Mouse (Mus musculus) cerebellum, adult 8-10 months (tissue): ENCODE measurements at regions not wholly inside any gene's neighbourhood (a gene's known extent, or its start where the extent isn't known, plus 50 kb on each side); places are given as distances from the start of the nearest gene placed in this dataset.

Experiments used
- DNase-seq: peaks from one replicate; pipeline ENCODE4 v3.0.0; 2022

DNA sequence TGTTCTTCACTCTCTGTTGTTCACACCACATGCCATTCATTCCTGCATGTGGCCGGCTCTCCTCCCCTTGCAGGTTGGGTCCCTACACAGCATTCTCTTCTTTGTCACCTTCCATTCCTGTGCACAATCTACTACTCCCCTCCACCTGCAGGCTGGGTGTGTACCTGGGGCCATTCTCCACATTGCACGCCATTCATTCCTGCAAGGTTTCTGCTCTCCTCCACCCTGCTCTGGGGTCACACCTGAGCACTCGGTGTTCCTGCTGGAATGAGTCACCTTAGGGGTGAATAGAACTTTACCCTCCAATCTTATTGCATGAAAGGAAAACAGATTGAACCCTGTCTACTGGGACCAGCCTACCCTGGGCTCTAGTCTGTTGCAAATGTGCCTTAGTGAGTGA lies 72.7 kb upstream of the Id2 start:
- DNase-seq, result no peak

DNA sequence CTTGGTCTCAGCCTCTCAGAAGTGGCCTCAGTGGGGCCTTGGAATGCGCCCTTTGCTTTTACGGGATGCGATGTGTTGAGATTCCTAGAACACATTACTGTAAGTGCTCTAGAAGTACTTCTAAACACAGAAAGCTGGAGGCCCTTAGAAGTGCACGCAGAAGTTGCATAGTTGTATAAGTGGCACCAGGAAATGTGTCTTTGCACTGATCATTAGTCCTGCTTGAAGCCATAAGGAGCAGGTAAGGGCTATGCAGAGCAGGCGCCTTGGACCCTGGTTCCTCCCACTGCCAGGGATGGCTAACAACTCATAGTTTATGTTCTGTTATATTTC lies 71.2 kb upstream of the Id2 start:
- no peak for DNase-seq

DNA sequence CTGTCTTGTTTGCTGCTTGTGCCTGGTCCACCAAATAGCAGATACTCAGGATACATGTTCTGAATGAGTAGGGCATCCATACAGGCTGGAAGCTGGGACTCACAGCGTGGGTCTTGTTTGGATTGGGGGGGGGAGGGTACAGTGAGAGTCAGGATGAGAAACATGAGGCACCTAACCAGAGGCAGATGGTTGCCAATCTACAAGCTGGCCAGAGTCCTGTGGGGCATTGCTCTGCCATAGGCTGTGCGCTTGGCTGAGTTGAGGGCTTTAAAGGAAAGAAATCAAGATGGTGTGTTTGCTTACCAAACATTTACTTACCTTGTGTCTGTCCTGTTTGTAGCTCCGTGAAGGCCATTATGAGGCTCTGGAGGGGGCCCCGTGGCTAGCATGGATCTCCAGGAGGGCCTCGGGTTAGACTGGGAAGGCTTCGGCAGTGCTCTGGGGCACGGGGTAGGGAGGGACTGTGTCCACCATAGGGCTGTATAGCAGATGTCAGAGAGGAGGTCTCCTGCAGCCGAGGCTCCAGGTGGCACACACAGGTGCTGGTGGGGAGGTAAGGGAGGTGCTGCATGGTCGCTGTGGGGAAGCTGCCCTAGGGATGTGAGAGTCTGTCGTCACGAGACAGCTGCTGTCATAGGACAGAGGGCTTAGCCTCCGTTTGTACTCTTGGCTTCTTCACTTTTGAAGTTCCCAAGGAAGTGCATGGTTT lies 70.7 kb upstream of the Id2 start:
- DNase-seq, result no peak

DNA sequence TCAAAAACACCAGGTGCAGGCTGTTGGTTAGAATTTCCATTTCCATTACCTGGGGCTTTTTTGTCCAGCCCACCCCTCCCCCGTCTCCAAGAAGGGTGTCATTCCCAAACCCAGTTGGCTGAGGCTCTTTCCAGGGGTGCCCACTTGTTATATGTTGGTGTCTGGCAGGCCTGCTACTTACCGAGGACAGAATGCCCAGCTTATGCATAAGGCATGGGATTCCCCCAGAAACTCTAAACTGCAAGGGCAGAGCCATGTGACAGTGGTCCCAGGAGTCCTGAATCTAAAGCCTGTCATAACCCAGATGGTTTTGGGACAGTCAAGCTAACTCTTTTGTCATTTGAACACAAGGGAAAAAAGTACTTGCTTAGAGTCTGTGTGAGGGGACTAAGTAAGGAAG lies 69.6 kb upstream of the Id2 start:
- no peak for DNase-seq

DNA sequence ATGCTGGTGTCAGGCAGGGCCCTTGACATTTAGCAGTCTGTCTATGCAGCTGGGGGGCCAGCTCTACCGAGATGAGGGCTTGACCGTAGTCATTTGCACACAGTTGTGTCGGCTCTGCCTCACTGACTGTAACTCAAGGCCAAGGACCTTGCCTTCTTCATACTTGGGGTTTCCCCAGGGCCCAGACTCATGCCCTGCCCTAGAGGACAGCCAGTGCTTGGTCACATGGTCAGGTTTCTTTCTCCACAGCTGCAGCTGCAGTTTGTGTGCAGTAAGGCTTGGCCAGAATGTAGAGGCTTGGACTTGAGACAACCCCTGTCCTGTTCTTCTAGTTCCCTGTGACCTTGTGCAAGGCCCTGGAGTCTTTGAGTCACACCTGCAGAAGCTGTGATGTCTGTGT lies 68.7 kb upstream of the Id2 start:
- DNase-seq, result no peak

DNA sequence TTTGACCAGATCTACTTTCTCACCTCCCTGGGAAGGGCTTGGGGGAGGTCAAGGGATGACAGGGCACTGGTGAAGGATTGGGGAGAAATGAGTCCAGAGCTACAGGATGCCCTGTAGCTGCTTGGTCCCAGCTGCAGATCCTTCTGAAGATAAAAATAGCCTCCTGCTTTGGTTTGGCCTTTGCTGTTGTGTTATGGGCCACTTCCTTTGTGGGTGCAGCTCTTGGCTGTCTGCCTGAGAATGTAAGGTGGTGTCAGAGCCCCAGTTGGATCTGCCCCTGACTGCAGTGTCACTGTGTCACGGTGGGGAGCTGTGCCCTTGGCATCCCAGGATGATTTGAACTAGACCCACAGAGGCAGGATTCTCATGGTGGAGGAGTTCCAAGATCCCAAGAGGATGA lies 67.8 kb upstream of the Id2 start:
- DNase-seq, result no peak

DNA sequence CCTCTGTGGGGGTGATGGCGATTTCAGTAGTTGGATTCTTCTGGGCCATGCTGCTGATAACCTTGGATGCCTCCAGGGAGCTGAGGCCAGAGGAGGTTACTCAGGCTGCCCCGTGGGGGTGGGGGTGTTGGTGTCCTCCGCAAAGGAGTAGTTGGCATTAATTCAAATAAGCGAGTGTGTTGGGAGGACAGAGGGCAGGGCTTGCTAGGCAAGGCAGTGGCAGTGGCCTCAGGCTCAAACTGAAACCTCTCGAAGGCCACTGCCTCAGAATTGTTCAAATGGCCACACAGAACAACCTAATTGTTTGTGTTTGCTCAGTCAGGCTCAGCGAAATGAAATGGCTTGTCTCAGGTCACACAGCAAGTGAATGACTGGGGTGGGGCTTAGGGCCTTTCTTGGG lies 66.6 kb upstream of the Id2 start:
- no peak for DNase-seq

DNA sequence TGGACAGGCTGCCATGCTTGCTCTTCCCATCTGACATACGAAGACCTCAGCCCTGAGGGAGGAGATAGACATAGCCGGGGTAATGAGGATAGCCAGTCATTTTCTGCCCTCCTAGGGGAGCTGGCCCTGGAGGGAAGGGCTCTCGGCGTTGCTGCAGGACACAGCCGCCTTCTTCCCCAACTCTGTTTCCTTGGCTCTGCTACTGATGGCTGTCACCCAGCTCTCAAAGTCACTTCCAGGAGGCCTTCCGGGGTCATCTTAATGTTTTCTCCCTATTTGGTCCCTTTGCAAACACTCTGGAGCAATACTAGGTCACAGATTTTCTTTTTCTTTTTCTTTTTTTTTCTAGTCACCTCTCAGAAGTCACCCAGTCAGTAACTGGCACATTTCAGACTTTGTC lies 65.9 kb upstream of the Id2 start:
- no peak for DNase-seq

DNA sequence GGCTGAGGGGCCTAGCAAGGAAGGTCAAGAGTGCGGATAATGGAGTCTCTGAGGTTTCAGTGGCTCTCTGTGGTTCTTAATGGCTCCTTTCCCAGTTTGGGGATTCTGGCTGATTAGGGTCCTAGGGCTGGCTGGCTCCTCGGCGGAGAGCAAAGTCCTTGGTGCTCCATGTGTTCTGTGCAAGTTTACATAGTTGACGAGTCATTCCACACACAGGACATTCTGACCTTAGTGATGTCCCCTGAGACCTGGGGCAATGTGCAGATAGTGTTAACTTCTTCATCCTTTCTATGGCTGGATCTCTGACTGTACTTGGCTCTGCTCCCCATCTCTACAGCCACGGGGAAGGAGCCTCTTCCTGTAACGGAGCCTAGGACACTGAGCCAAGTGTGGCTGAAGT lies 65.0 kb upstream of the Id2 start:
- DNase-seq, result no peak

DNA sequence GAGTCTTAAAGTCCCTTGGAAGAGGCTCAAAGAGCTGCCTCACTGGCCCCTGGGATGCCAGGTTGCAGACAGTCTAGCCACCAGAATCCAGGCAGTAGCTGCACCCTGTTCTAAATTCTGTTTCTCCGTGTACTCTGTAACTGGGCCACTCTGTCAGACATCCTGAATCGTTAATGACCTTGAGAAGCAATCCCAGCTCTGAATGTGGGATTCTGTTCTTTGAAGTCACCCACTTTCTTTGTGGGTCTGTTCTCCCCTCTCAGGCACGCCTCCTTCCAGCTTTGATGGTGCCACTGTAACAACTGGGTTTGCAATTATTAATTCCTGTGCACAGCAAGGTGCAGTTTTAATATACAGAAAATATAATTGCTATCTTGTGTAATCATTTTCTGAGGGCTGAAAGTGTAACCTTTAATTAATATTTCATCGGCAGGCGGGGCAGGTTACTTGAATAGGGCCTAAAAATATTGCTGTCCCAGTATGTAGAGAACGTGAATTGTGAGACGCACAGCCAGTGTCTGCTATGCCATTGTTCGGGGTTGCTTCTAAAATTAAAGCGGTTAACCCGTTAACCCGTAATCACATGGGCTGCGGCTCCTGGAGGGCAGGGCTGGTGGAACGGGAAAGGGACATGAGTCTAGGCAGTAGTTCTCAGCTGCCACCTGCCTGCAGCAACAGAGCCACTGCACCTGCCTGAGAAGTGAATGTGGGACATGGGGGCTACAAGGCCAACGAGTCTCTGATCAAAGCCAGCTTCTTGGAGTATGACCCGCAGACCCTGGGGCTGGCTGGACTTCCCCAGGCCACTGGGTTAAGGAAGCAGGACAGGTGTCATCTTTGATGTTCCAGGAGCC lies 64.3 kb upstream of the Id2 start:
- no peak for DNase-seq

DNA sequence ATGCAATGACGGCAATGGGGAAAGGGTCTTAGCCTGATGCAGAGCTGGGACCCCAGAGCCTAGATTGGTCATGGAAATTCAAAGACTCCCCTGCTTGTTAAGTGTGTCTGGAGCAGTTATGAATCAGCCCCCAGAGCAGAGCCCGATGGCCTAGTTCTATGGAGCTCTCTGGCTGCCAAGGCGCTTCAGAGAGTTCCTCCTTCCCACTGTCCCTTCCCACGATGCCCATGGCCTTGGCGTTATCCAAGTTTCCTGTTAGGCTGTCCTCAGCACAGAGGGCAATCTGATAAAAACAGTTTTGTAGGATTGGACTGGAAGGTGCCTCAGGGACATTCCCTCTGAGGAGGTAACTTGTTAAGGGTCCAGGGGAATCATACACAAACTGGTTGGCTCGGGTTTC lies 62.2 kb upstream of the Id2 start:
- DNase-seq, result no peak

DNA sequence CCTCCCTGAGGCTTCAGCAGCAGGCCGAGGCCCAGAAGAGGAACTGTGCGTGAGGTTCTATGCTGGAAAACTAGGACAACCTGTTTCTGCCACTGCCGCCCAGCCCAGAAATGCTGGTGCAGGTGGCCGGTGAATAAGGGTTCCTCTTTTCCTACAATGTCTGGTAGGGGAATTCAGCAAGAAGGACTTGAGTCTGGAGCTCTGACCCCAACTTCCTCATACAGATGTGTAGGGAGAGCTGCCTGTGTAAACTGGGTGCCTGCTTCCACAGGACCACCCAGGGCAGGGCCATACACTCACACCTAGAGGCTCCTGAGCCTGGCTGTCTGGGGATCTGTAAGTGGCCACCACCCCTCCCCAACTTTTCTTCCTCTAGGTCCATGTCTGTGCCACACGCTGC lies 60.3 kb upstream of the Id2 start:
- DNase-seq, result no peak

DNA sequence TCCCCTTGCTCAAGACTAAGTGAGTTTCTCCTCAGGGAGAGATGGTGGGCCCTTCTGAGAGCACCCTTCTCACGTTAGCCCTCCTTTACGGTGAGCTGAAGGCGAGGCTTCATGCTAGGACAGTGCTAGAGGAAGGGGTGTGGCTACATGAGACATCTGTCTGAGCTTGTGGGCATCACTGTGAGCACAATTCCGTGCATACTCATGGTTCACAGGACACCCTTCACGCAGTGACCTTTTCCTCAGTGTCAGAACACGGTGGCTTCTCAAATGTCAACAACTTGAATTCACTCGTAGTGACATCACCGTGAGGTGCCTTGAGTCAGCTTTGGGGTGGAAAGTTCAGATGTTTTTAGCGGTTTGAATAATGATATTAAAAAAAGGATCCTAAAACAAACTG lies 58.5 kb upstream of the Id2 start:
- no peak for DNase-seq

DNA sequence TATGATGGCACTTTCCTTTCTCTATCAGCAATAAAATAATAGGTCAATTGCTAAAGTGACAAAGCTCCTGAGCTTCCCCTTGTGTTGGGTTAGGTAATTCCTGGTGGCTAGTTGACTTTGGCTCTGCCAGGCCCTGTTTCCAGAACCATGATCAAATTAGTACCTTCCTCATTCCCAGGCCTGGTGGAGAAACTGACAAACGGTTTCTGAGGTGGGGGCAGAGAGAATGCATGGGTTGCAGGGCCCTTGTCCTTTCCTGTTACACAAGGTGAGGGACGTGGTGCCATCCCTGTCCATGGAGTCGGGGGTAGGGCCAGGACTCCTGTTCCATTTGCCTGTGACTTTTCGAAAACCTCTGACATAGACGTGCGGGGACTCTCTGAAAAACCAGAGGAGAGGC lies 51.2 kb upstream of the Id2 start:
- no peak for DNase-seq
